Mouse (Mus musculus) megakaryocyte, embryonic 14.5 days (primary cell): ENCODE measurements around the gene Gm20388.

Source experiments
- FLI1 ChIP-seq: IDR thresholded peaks from 2 replicates; pipeline ENCODE4 v1.6.1; 2012; ENCODE audit warnings: low read length, inconsistent platforms, mixed read lengths
- GATA1 ChIP-seq: IDR thresholded peaks from 3 replicates; pipeline ENCODE4 v1.6.1; 2012; ENCODE audit warnings: mixed read lengths, low read length, inconsistent platforms, borderline replicate concordance

DNA sequence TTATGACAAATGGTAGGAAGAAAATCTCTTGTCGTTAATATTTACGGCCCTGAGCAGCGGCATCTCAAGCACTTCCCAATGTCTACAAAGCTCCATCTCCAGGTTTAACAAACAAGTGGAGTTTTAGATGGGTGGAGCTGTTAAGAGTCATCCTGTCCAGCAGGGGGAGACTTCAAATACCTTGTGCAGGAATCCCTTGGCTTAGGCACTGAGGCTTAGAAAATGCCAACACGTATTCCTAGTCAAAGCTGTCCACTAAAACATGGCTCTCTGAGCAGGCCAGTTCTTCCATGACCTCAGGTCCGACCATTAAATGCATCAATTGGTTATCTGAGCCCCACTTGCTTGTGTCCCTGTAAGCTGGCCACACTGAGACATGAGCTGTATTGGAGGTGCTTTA, 1697.0 kb downstream of the Gm20388 start:
- no peak for TF ChIP-seq GATA1
- no peak for TF ChIP-seq FLI1
